Mouse (Mus musculus) heart, embryonic 10.5 days (tissue): Measurements from ENCODE around the gene Dcp1b. TPM values are rescaled to one million over a fixed set of nuclear protein-coding genes. Genes with fewer than 3 reads are reported as not detected.
A peak's percentile ranks its signal among the peaks of the same experiment; 100 is the strongest.
"Not testable (repeated sequence)": the region's sequence is repeated elsewhere in the genome, so short reads cannot be mapped to it uniquely, and the experiment has no call there.

Source experiments
- DNase-seq: peaks from one replicate; pipeline ENCODE4 v3.0.0-alpha.2; 2017; ENCODE audit warnings: low spot score
- H3K27ac ChIP-seq: fragments of 300-500 bp; sonication (generic); 2 replicates; pipeline ENCODE4 v1.5.1; 2016; ENCODE audit warnings: mild to moderate bottlenecking
- H3K27me3 ChIP-seq: fragments of 300-500 bp; sonication (generic); 2 replicates; pipeline ENCODE4 v1.6.1; 2016; ENCODE audit warnings: mild to moderate bottlenecking; ENCODE audit not compliant: poor library complexity, insufficient read depth, severe bottlenecking
- H3K36me3 ChIP-seq: fragments of 300-500 bp; sonication (generic); 2 replicates; pipeline ENCODE4 v1.6.1; 2016; ENCODE audit warnings: mild to moderate bottlenecking, moderate library complexity
- H3K4me1 ChIP-seq: fragments of 300-500 bp; sonication (generic); 2 replicates; pipeline ENCODE4 v1.6.1; 2016; ENCODE audit warnings: mild to moderate bottlenecking
- H3K4me3 ChIP-seq: fragments of 300-500 bp; sonication (generic); 2 replicates; pipeline ENCODE4 v1.5.1; 2016; ENCODE audit warnings: mild to moderate bottlenecking, moderate library complexity
- H3K9me3 ChIP-seq: fragments of 300-500 bp; sonication (generic); 2 replicates; pipeline ENCODE4 v1.6.1; 2016; ENCODE audit warnings: mild to moderate bottlenecking, moderate library complexity
- WGBS: fragments of 180-500 bp; shearing (Covaris S2); methylation state at CpG from one replicate; pipeline ENCODE4 v1.1.7; 2016; 5-methylcytosine and 5-hydroxymethylcytosine counted together
- polyA plus RNA-seq: library from polyadenylated mRNA; unstranded; fragments of >200 nt; fragmentation: Nextera tagmentation; extraction: Ambion mirVana; gene quantifications from 2 replicates; pipeline ENCODE4 v1.2.1, GENCODE M21; 2016

Gene Dcp1b
- polyA plus RNA-seq, 1 experiment from 2014 or later, result 8.1 TPM

- Histone ChIP-seq H3K27ac (peak overlapping the region; percentile 56), H3K4me1 (peaks cover 68% of the 10 kb centered on the region), H3K36me3 (no peaks in the 10 kb centered on the region), H3K27me3 (no peaks in the 10 kb centered on the region), H3K9me3 (no peaks in the 10 kb centered on the region), H3K4me3 (no peak overlapping the region)
- no peak for DNase-seq
- 51% methylated on average over 15 of the region's 15 CpGs for WGBS
Measured at GRCm38 (mm10) chr6:119198534-119199273, 23.7 kb downstream of the Dcp1b start.

- Histone ChIP-seq H3K27me3 (no peaks in the 10 kb centered on the region), H3K9me3 (no peaks in the 10 kb centered on the region), H3K36me3 (no peaks in the 10 kb centered on the region), H3K4me3 (no peak overlapping the region), H3K4me1 (peaks cover 69% of the 10 kb centered on the region), H3K27ac (peak overlapping the region; percentile 56)
- no peak for DNase-seq
- 38% methylated on average over 8 of the region's 8 CpGs for WGBS
Measured at GRCm38 (mm10) chr6:119199274-119199879, 24.3 kb downstream of the Dcp1b start.

GRCm38 (mm10) chr6:119200362-119200761, 25.3 kb downstream of the Dcp1b start:
- Histone ChIP-seq H3K27ac (peak overlapping the region; percentile 45), H3K9me3 (no peaks in the 10 kb centered on the region), H3K27me3 (no peaks in the 10 kb centered on the region), H3K36me3 (no peaks in the 10 kb centered on the region), H3K4me3 (no peak overlapping the region), H3K4me1 (peaks cover 79% of the 10 kb centered on the region)
- DNase-seq, result no peak
- WGBS, result 57% methylated on average over 5 of the region's 5 CpGs

- Histone ChIP-seq H3K9me3 (no peaks in the 10 kb centered on the region), H3K4me1 (peaks cover 77% of the 10 kb centered on the region), H3K27ac (peak overlapping the region; percentile 22; the same call in 1 of the 2 replicates), H3K36me3 (no peaks in the 10 kb centered on the region), H3K27me3 (no peaks in the 10 kb centered on the region), H3K4me3 (no peak overlapping the region)
- 68% methylated on average over 4 of the region's 4 CpGs for WGBS
- no peak for DNase-seq
Measured at GRCm38 (mm10) chr6:119201575-119201974, 26.5 kb downstream of the Dcp1b start.

- 47% methylated on average over 7 of the region's 7 CpGs for WGBS
- Histone ChIP-seq H3K27ac (peak overlapping the region; percentile 29), H3K27me3 (no peaks in the 10 kb centered on the region), H3K36me3 (no peaks in the 10 kb centered on the region), H3K4me3 (no peak overlapping the region), H3K9me3 (no peaks in the 10 kb centered on the region), H3K4me1 (peaks cover 53% of the 10 kb centered on the region)
- DNase-seq, result no peak
Measured at GRCm38 (mm10) chr6:119204286-119204685, 29.2 kb downstream of the Dcp1b start.

- WGBS, result 62% methylated on average over 3 of the region's 3 CpGs
- no peaks in the 10 kb centered on the region for H3K9me3 ChIP-seq
- no peak for DNase-seq
- H3K27me3 ChIP-seq, result no peaks in the 10 kb centered on the region
- H3K4me1 ChIP-seq, result peaks cover 47% of the 10 kb centered on the region
- no peaks in the 10 kb centered on the region for H3K36me3 ChIP-seq
- H3K4me3 ChIP-seq, result no peak overlapping the region
- peak overlapping the region; percentile 56; the same call in 1 of the 2 replicates for H3K27ac ChIP-seq
Measured at GRCm38 (mm10) chr6:119204915-119205314, 29.9 kb downstream of the Dcp1b start.

GRCm38 (mm10) chr6:119206006-119206405, 31.0 kb downstream of the Dcp1b start:
- H3K36me3 ChIP-seq, H3K27me3 ChIP-seq, H3K9me3 ChIP-seq, DNase-seq, H3K27ac ChIP-seq, H3K4me3 ChIP-seq: not testable (repeated sequence)
- peaks cover 36% of the 10 kb centered on the region for H3K4me1 ChIP-seq
- WGBS, result 86% methylated on average over 7 of the region's 7 CpGs

- peaks cover 8% of the 10 kb centered on the region; the same call in 1 of the 2 replicates for H3K36me3 ChIP-seq
- peak overlapping the region; percentile 87 for H3K27ac ChIP-seq
- H3K4me1 ChIP-seq, result peaks cover 51% of the 10 kb centered on the region
- H3K27me3 ChIP-seq, result no peaks in the 10 kb centered on the region
- DNase-seq, result no peak
- H3K9me3 ChIP-seq, result no peaks in the 10 kb centered on the region
- H3K4me3 ChIP-seq, result no peak overlapping the region
- WGBS, result 41% methylated on average over 5 of the region's 5 CpGs
Measured at GRCm38 (mm10) chr6:119213375-119213774, 38.3 kb downstream of the Dcp1b start.

GRCm38 (mm10) chr6:119214190-119214589, 39.1 kb downstream of the Dcp1b start:
- peak overlapping the region; percentile 87 for H3K27ac ChIP-seq
- H3K9me3 ChIP-seq, result no peaks in the 10 kb centered on the region
- peaks cover 55% of the 10 kb centered on the region for H3K4me1 ChIP-seq
- no peaks in the 10 kb centered on the region for H3K27me3 ChIP-seq
- peaks cover 8% of the 10 kb centered on the region; the same call in 1 of the 2 replicates for H3K36me3 ChIP-seq
- DNase-seq, result no peak
- 45% methylated on average over 6 of the region's 6 CpGs for WGBS
- no peak overlapping the region for H3K4me3 ChIP-seq

GRCm38 (mm10) chr6:119215040-119215613, 40.1 kb downstream of the Dcp1b start:
- Histone ChIP-seq H3K27me3 (no peaks in the 10 kb centered on the region), H3K9me3 (no peaks in the 10 kb centered on the region), H3K4me1 (peaks cover 62% of the 10 kb centered on the region), H3K27ac (peak overlapping the region; percentile 87), H3K36me3 (peaks cover 8% of the 10 kb centered on the region; the same call in 1 of the 2 replicates), H3K4me3 (peak overlapping the region; percentile 36)
- 66% methylated on average over 10 of the region's 10 CpGs for WGBS
- no peak for DNase-seq

- H3K27ac ChIP-seq, result peak overlapping the region; percentile 87
- peaks cover 62% of the 10 kb centered on the region for H3K4me1 ChIP-seq
- no peaks in the 10 kb centered on the region for H3K27me3 ChIP-seq
- no peaks in the 10 kb centered on the region for H3K9me3 ChIP-seq
- WGBS, result 49% methylated on average over 4 of the region's 4 CpGs
- no peak for DNase-seq
- peaks cover 10% of the 10 kb centered on the region for H3K36me3 ChIP-seq
- no peak overlapping the region; the same call in 1 of the 2 replicates for H3K4me3 ChIP-seq
Measured at GRCm38 (mm10) chr6:119217661-119218060, 42.6 kb downstream of the Dcp1b start.

- peak overlapping the region; percentile 10; the same call in 1 of the 2 replicates for H3K27ac ChIP-seq
- H3K4me3 ChIP-seq, result no peak overlapping the region
- H3K27me3 ChIP-seq, result no peaks in the 10 kb centered on the region
- no peaks in the 10 kb centered on the region for H3K9me3 ChIP-seq
- peaks cover 55% of the 10 kb centered on the region for H3K4me1 ChIP-seq
- H3K36me3 ChIP-seq, result peaks cover 10% of the 10 kb centered on the region; the same call in 1 of the 2 replicates
- DNase-seq, result no peak
- WGBS, result 76% methylated on average over 5 of the region's 5 CpGs
Measured at GRCm38 (mm10) chr6:119218591-119218990, 43.5 kb downstream of the Dcp1b start.
